Mouse (Mus musculus) MN1 (cell line): ENCODE measurements around the gene Zfp655.
"Not testable (repeated sequence)": the region's sequence is repeated elsewhere in the genome, so short reads cannot be mapped to it uniquely, and the experiment has no call there.

Source experiments
- DNase-seq: peaks from one replicate; pipeline ENCODE4 v3.0.0-alpha.2; 2016; ENCODE audit warnings: low spot score

Zfp655 gene

DNA sequence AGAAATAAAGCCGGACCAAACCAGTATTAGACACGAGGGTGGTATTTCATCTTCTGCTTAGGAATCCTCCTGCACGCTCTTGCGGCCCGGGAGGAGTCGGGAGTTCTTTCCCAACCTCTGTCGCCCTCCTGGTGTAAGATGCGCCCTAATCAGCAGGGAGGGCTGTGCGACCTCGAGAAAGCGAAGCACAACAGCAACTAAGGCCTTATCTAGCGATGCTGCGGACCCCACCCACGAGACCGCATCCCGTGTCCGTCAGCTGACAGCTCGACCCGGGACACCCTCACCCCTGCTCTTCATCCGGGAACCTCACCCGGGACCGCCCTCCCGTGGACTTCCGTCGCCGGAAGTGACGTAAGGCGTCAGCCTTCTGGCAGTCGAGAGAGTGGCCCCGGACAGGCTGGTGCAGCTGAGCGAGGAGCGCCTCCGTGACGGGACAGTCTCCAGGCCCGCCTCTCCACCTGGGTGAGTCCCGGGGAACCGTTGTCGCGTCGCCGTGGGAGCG lies at the start of gene Zfp655:
Gene Zfp655, plus strand, starts transcription at position 349 of the 505 bp plus-strand sequence.
- DNase-seq = peak; percentile 97

DNA sequence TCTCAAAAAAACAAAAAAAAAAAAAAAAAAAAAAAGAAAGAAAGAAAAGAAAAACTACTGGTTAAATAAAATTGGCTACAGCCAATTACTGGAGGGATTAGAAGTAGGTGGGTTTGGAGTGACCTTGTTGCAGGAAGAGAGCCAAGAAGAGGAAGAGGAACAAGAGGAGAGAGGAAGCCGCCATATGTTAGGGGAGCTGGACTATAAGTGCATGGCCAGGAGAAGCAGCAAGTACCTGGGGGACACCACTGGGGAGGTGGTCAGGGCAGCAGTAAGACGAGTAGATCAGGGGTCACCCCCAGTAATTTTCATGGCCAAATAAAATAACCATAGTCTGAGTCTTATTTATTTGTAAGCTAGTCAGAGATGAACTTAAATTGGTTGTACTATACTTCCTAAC lies 46.3 kb upstream of the Zfp655 start:
- no peak for DNase-seq

DNA sequence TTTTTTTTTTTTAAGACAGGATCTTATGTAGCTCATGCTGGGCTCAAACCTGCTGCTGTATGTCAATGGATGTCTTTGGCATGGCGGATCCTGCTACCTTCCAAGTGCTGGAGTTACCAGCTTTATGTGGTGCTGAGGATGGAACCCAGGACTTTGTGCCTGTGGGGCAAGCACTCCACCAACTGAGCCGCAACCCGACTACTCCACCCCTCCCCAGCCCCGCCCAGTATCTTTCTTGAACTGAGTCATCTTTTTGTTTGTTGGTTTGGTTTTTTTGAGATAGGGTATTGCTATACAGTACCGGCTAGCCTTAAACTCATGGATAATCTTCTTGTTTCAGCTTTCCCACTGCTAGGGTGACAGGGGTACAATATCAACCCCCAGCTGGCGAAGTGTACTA lies 42.1 kb upstream of the Zfp655 start:
- DNase-seq = no peak

DNA sequence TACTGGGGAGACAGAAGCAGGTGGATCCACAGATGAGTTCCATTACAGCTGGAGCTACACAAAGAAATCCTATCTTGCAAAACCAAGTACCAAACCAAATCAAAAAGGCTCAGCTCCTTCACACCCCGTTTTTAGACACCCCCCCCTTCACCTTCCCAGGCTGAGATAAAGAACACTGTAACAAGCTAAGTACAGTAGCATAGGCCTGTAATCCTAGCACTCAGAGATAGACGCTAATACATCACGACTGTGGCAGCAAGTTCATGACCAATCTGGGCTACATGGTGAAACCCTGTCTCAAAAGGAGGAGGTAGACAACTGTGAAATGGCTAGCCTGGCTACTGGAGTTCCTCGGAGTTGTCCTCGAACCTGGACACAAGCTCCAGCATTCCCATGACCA lies 41.1 kb upstream of the Zfp655 start:
- DNase-seq = no peak

DNA sequence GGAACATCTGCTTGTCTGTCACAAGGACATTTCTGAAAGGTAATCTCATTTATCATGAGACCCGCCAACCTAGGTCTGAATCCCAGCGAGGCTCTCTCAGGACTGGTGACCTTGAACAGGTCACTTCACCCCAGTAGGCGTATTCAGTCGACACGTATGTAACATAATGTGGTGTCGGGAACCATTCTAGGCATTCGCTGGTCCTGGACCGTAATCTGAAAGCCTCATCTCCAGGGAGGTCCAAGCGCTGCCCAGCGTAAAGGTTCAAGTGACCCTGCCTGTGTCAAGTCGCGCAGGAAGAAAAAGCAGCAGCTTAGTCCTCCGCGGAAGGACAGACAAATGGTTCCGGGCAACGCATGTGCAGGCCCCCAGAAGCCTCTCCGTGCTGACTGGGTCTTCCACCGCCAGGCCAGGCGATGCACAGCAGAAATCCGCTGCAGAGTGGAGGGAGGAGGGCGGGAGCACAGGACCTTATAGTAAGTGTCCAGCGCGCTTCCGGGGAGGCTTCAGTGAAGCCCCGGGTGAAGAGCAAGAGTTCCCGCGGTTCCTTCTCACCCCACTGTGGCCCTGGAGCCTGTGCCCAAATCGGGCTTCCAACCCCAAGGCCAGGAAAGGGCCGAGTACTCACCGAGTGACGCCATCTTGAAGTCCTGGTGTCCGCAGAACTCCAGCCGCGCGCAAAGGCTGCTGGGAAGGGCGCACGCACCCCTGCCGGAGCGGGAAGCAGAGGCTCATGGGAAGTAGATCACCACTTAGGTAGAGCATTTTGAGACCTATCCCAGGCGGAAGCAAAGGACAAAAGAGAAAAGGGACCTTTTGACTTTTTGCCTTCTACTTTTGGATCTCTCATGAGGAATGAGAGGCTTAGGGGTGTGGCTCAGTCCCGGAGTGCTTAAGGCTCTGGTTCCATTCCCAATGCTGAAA lies 40.4 kb upstream of the Zfp655 start:
- peak; percentile 92 for DNase-seq

DNA sequence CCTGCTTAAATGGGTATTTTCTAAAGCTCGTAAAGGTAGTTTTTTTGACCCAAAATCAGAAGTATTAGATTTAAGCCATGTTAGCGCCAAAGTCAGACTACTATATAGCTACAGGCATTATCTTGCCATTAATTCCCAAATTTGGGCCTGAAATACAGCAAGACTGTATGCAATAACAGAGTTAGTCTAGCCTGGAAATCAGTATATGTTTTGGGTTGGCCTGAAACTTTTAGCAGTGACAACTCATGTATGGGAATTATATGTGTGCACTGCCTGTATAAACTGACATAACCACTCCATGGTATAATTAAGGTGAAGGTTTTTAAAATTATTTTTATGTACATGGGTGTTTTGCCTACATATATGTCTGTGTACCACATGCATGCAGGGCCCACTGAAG lies 39.6 kb upstream of the Zfp655 start, which contains the start of gene Atp5j2:
Gene Atp5j2, minus strand, starts transcription at position 101 of the 400 bp plus-strand sequence.
- DNase-seq = no peak

GRCm38 (mm10) chr5:145200387-145200786 lies 31.1 kb upstream of the Zfp655 start:
- DNase-seq = no peak

DNA sequence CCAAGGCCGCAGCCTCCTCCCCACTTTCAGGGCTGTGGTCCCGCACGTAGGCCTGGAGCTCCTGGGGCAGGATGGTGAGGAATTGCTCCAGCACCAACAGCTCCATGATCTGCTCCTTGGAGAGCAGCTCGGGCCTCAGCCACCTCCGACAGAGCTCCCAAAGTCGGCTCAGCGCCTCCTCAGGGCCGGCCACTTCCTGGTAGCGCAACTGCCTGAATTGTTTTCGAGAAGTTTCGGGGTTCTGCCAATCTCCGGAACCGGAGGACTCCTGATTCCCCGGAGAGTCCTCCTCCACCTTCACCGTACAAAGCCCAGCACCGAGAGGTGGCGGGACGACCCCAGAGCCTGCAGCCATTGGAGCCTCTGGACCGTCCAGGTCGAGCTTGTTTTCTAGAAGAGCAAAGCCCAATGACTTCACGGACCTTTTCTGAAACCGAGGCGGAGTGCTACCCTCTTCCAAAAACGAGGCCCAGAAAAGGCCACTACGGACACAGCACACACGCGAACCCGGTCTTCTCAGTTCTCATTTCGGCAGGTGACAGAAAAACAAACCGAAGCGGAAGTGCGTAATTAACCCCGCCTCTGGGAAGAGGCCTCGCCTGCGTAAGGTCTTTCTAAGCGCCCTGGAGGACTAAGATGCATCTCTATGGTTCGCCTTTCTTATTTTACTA lies 30.1 kb upstream of the Zfp655 start, which contains the start of gene Zkscan14:
Gene Zkscan14, minus strand, starts transcription at position 548 of the 671 bp plus-strand sequence.
- DNase-seq = peak; percentile 92

- no peak for DNase-seq
Observed at GRCm38 (mm10) chr5:145202446-145202845, 29.1 kb upstream of the Zfp655 start.

GRCm38 (mm10) chr5:145203936-145204691 lies 27.4 kb upstream of the Zfp655 start, which contains the start of gene Zkscan5:
Zkscan5 (plus strand) TSS chr5:145204562.
- peak; percentile 98 for DNase-seq

GRCm38 (mm10) chr5:145205041-145205440 lies 26.5 kb upstream of the Zfp655 start:
- peak; percentile 48 for DNase-seq

- DNase-seq = no peak
Observed at GRCm38 (mm10) chr5:145207385-145207784, 24.1 kb upstream of the Zfp655 start.

DNA sequence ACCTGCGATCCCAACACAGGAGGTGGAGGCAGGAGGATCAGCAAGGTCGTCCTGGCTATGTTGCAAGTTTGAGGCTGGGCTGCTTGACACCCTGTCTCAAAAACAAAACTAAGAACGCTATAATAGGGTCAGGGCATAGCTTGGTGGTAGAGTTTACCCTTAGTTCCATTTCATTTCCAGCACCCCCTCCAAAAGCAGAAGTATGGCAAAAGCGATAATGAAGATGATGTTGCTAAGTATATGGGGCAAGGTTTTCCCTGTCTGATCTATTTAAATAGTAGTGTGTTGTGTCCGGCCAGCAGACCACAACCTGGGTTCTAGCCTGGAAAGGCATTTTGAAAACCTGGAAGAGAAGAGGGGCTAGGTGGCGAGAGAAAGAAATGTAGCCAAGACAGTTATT lies 23.6 kb upstream of the Zfp655 start:
- no peak for DNase-seq

DNA sequence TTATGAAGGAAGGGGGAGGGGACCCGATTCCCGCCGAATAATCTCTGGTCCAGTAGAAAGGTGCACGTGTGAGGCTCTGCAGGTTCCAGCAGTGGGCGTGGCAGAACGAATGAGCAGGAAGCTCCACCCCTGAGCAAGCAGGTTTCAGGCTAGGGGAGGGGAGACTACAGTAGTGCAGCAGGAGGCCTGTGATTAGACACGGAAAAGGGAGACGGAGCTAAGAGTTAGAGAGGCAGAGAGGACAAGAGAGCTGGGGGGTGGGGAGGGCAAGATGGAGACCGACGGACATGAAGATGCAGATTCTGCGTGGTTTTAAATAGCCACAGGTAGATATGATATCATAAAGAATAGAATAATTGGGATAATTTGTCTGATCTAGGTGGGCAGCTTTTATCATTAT lies 23.1 kb upstream of the Zfp655 start:
- DNase-seq = not testable (repeated sequence)

GRCm38 (mm10) chr5:145211340-145211739 lies 20.2 kb upstream of the Zfp655 start:
- DNase-seq = no peak

DNA sequence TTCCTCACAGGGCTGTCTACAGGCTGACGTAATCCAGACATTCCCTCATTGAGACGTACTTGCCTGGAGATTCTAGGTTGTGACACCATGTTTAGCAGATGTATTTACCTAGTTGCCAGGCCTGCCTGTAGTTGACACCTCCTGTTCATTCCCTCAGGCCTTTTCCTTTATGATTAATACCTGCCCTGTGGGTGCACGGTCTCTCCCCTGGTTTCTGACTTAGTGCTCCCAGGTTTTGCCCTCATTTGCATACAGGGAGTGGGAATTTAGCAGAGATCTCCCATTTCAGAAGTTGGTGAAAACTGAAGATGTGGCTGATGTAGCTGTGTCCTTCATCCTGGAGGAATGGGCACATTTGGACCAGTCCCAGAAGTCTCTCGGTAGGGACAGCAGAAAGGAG lies 19.3 kb upstream of the Zfp655 start:
- DNase-seq = no peak

- no peak for DNase-seq
Observed at GRCm38 (mm10) chr5:145213505-145213904, 18.0 kb upstream of the Zfp655 start.

DNA sequence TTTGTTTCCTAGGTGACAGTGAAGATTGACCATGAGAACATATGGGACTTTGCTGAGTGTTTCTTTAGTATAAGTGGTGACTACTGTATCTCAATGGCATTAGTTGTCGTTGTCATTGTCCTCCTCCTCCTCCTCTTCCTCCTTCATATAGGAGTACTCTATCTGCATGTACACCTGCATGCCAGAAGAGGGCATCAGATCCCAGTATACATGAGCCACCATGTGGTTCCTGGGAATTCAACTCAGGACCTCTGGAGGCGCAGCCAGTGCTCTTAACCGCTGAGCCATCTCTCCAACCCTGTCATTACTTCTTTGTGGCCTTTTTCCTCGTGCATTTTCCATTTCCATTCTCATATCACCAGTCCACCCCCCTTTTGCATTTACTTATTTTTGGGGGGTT lies 16.8 kb upstream of the Zfp655 start:
- no peak for DNase-seq

DNA sequence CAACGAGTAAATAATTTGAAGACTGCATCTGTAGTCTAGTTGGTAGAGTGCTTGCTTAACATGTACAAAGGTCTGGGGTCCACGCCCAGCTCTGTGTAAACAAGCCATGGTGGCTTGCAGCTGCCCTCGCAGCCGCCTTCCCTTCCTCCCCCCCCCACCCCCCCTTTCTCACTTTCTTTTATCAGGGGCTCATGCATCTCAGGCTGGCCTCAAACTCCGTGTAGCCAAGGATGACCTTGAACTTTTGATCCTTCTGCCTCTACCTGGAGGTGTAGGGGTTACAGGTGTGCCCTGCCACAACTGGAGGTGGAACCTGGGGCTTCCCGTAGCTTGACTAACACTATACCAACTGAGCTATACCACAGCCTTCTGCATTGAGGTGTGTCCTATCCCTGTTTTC lies 13.8 kb upstream of the Zfp655 start:
- DNase-seq = no peak

DNA sequence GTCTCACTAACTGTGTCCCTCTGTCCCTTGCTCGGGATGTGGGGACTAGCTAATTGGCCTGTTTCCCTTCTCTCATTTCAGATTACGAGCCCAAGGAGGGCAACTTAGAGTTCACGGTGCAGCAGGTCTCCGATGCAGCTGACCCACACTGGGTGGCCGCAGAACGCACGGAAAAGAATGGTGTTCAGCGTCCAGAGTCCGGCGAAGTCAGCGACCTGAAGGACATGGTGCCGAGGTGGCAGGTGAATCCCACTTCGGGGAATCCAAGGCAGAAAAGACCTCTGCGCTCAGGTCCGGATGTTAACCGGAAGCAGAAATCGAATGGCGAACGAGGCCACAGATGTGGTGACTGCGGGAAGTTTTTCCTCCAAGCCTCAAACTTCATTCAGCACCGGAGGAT lies 13.3 kb upstream of the Zfp655 start:
- DNase-seq = no peak

DNA sequence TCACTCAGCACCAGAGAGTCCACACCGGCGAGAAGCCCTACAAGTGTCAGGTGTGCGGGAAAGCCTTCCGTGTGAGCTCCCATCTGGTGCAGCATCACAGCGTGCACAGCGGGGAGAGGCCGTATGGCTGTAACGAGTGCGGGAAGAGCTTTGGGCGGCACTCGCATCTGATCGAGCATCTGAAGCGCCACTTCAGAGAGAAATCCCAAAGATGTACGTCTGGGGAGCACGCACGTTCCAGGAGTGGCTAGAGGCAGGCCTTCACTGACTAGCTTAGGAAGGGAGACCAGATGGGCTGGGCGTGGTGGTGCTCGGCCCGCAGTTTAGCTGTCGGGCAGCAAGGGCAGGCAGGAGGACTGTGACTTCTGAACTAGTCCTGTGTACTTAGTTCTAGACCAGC lies 12.8 kb upstream of the Zfp655 start:
- DNase-seq = no peak

- DNase-seq = no peak
Observed at GRCm38 (mm10) chr5:145219981-145220380, 11.5 kb upstream of the Zfp655 start.
